Mouse (Mus musculus) midbrain, embryonic 14.5 days (tissue): ENCODE measurements at regions not wholly inside any gene's neighbourhood (a gene's known extent, or its start where the extent isn't known, plus 50 kb on each side); places are given as distances from the start of the nearest gene placed in this dataset.
A peak's percentile ranks its signal among the peaks of the same experiment; 100 is the strongest.

Source experiments
- ATAC-seq: fragments of 200-750 bp; cut with Nextera tagmentation; 2 replicates; pipeline ENCODE4 v1.8.0; 2017; ENCODE audit warnings: moderate number of reproducible peaks, moderate library complexity; ENCODE audit not compliant: low FRiP score, low TSS enrichment
- DNase-seq: peaks from one replicate; pipeline ENCODE4 v3.0.0-alpha.2; 2015
- H3K27ac ChIP-seq: fragments of 300-500 bp; sonication (generic); replicated peaks from 2 replicates; pipeline ENCODE4 v1.5.1; 2014; ENCODE audit warnings: mild to moderate bottlenecking, low read depth, low read length, moderate library complexity
- H3K27me3 ChIP-seq: fragments of 300-500 bp; sonication (generic); 2 replicates; pipeline ENCODE4 v1.6.1; 2014; ENCODE audit warnings: low read length, control low read depth, mixed read lengths; ENCODE audit not compliant: control insufficient read depth, insufficient read depth
- H3K36me3 ChIP-seq: fragments of 300-500 bp; sonication (generic); 2 replicates; pipeline ENCODE4 v1.6.1; 2014; ENCODE audit warnings: low read length, control low read depth; ENCODE audit not compliant: control insufficient read depth, insufficient read depth
- H3K4me1 ChIP-seq: fragments of 300-500 bp; sonication (generic); 2 replicates; pipeline ENCODE4 v1.6.1; 2014; ENCODE audit warnings: mild to moderate bottlenecking, antibody characterized with exemption, low read length, control low read depth; ENCODE audit not compliant: control insufficient read depth, insufficient read depth
- H3K4me2 ChIP-seq: fragments of 300-500 bp; sonication (generic); 2 replicates; pipeline ENCODE4 v1.6.1; 2014; ENCODE audit warnings: mild to moderate bottlenecking, low read length, moderate library complexity
- H3K4me3 ChIP-seq: fragments of 300-500 bp; sonication (generic); replicated peaks from 2 replicates; pipeline ENCODE4 v1.5.1; 2014; ENCODE audit warnings: low read depth, low read length
- H3K9ac ChIP-seq: fragments of 300-500 bp; sonication (generic); replicated peaks from 2 replicates; pipeline ENCODE4 v1.6.1; 2014; ENCODE audit warnings: mild to moderate bottlenecking, low read length, moderate library complexity
- H3K9me3 ChIP-seq: fragments of 300-500 bp; sonication (generic); 2 replicates; pipeline ENCODE4 v1.6.1; 2016; ENCODE audit warnings: low read length, control low read depth, mixed read lengths; ENCODE audit not compliant: control insufficient read depth
- WGBS: fragments of 180-500 bp; shearing (Covaris S2); extraction: QIAGEN DNeasy Blood & Tissue Kit; methylation state at CpG from one replicate; pipeline ENCODE4 v1.1.7; 2014; 5-methylcytosine and 5-hydroxymethylcytosine counted together

DNA sequence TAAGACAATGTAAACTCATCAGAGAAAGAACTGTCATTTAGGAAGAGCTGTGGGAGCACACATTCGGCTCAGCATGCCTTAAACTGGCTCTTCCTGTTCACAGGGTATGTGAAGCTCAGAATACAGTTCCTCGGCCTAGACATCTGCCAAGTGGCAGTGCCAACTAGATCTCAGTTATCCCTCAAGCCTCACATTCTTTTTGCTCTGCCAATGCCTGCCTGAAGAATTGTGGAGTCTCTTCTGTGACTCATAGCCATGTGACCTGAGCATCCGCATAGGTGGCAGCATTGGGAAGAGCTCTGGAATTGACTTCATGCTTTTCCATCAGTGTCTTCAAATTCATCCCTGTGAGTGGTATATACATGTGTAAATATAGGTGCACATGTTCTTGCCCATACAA lies 59.7 kb downstream of the Prlhr start:
- WGBS: 96% methylated on average over 3 of the region's 3 CpGs
- H3K4me3 ChIP-seq: no peak overlapping the region
- ATAC-seq (no peak), DNase-seq (no peak)
- H3K27me3 ChIP-seq: no peaks in the 10 kb centered on the region
- no peak overlapping the region for H3K4me2 ChIP-seq
- no peaks in the 10 kb centered on the region for H3K36me3 ChIP-seq
- H3K4me1 ChIP-seq: no peaks in the 10 kb centered on the region
- H3K9ac ChIP-seq: no peak overlapping the region
- H3K27ac ChIP-seq: no peak overlapping the region
- no peaks in the 10 kb centered on the region for H3K9me3 ChIP-seq

DNA sequence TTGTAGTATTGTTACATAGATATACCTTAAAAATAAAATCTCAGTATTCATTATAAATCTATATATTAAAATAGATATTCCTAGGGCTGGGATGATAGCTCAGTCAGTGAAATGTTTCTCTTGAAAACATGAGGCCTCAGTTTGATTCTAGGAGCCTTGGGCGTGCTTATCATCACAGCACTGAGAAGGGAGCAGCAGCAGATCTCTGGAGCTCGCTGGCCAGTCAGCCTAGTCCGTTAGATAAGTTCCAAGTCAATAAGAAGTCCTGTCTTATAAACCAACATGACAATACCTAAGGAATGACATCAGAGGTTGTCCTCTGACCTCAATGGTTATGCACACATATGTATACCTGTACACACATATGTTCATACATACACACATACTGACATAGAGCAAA lies 68.7 kb downstream of the Prlhr start:
- WGBS: 82% methylated on average over 3 of the region's 3 CpGs
- DNase-seq (no peak), ATAC-seq (no peak)
- Histone ChIP-seq H3K9ac (no peak overlapping the region), H3K4me3 (no peak overlapping the region), H3K27me3 (no peaks in the 10 kb centered on the region), H3K36me3 (no peaks in the 10 kb centered on the region), H3K4me1 (no peaks in the 10 kb centered on the region), H3K27ac (no peak overlapping the region), H3K9me3 (no peaks in the 10 kb centered on the region), H3K4me2 (no peak overlapping the region)

DNA sequence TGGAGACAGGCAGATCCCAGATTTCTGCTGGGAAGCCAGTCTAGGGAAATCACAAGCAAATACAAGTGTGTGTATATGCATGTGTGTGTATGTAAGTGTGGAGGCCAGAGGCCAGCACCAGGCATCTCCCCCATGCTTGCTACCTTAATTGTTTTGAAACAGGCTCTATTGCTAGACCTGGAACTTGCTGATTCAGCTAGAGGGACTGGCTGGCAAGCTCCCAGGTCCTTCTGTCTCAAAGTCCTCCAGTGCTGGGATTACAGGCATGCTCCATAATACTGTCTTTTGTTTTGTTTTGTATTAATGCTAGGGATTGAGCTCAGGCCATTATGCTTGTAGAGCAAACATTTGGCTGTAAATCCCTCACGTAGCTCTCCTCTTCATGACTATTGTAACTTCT lies 70.4 kb downstream of the Prlhr start:
- WGBS: 47% methylated on average over 1 of the region's 1 CpGs
- H3K27ac ChIP-seq: no peak overlapping the region
- no peak overlapping the region for H3K9ac ChIP-seq
- no peak for ATAC-seq
- no peaks in the 10 kb centered on the region for H3K36me3 ChIP-seq
- H3K27me3 ChIP-seq: no peaks in the 10 kb centered on the region
- no peaks in the 10 kb centered on the region for H3K4me1 ChIP-seq
- H3K9me3 ChIP-seq: no peaks in the 10 kb centered on the region
- no peak overlapping the region for H3K4me2 ChIP-seq
- no peak overlapping the region for H3K4me3 ChIP-seq
- DNase-seq: peak; percentile 13

GRCm38 (mm10) chr19:60396604-60397003 lies 71.5 kb downstream of the Prlhr start:
- no peaks in the 10 kb centered on the region for H3K9me3 ChIP-seq
- no peaks in the 10 kb centered on the region for H3K36me3 ChIP-seq
- H3K9ac ChIP-seq: no peak overlapping the region
- 88% methylated on average over 5 of the region's 5 CpGs for WGBS
- H3K4me1 ChIP-seq: no peaks in the 10 kb centered on the region
- DNase-seq: no peak
- H3K27me3 ChIP-seq: no peaks in the 10 kb centered on the region
- no peak overlapping the region for H3K27ac ChIP-seq
- no peak overlapping the region for H3K4me3 ChIP-seq
- ATAC-seq: no peak
- H3K4me2 ChIP-seq: no peak overlapping the region

- no peak overlapping the region for H3K4me3 ChIP-seq
- no peak overlapping the region for H3K27ac ChIP-seq
- DNase-seq (no peak), ATAC-seq (no peak)
- no peak overlapping the region for H3K4me2 ChIP-seq
- 79% methylated on average over 3 of the region's 3 CpGs for WGBS
- H3K27me3 ChIP-seq: no peaks in the 10 kb centered on the region
- no peaks in the 10 kb centered on the region for H3K9me3 ChIP-seq
- H3K4me1 ChIP-seq: no peaks in the 10 kb centered on the region
- H3K9ac ChIP-seq: no peak overlapping the region
- no peaks in the 10 kb centered on the region for H3K36me3 ChIP-seq
Observed at GRCm38 (mm10) chr19:60386563-60387241, 81.4 kb downstream of the Prlhr start.

GRCm38 (mm10) chr19:60384721-60385120 lies 83.4 kb downstream of the Prlhr start:
- Histone ChIP-seq H3K4me3 (no peak overlapping the region), H3K36me3 (no peaks in the 10 kb centered on the region), H3K9me3 (no peaks in the 10 kb centered on the region), H3K4me2 (no peak overlapping the region), H3K4me1 (no peaks in the 10 kb centered on the region), H3K9ac (no peak overlapping the region), H3K27ac (no peak overlapping the region), H3K27me3 (no peaks in the 10 kb centered on the region)
- ATAC-seq (no peak), DNase-seq (no peak)
- 74% methylated on average over 5 of the region's 5 CpGs for WGBS

GRCm38 (mm10) chr19:60382661-60383060 lies 85.4 kb downstream of the Prlhr start:
- Histone ChIP-seq H3K27ac (no peak overlapping the region), H3K27me3 (no peaks in the 10 kb centered on the region)

DNA sequence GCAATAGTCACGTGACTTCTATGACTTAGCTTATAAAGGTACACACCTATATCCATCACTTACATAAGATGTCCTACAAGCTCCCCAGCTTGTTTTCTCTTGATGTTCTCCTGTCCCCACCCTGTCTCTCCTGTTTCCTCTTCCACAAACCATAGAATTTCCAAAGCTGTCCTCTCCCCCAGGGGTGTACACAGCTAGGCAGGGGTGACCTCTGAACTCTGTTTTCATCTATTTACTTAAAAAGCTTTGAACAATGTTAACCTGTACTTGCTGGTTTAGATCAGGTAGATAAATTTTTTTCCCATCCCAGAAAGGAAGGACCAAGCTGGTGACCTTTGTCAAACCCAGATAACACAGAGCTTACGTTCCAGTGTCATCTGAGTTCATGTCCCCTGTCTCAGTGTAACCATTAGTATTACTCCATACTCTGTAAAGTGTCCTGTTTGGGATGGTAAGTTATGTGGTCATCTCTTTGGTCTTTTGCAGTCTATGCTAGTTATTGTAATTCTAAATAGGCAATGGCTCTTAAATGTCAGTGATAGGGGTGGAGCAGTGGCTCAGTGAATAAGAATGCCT lies 89.0 kb downstream of the Prlhr start:
- Histone ChIP-seq H3K27ac (no peak overlapping the region), H3K4me2 (no peak overlapping the region), H3K4me1 (no peaks in the 10 kb centered on the region), H3K9me3 (no peaks in the 10 kb centered on the region), H3K4me3 (no peak overlapping the region), H3K27me3 (no peaks in the 10 kb centered on the region), H3K9ac (no peak overlapping the region), H3K36me3 (no peaks in the 10 kb centered on the region)
- ATAC-seq (no peak), DNase-seq (no peak)
- WGBS: 87% methylated on average over 2 of the region's 2 CpGs

More at GRCm38 (mm10) chr19:60382661-60383060, 85.4 kb downstream of the Prlhr start:
- Histone ChIP-seq H3K4me2 (no peak overlapping the region), H3K9ac (no peak overlapping the region), H3K4me3 (no peak overlapping the region), H3K36me3 (no peaks in the 10 kb centered on the region), H3K9me3 (no peaks in the 10 kb centered on the region), H3K4me1 (no peaks in the 10 kb centered on the region)
- DNase-seq (no peak), ATAC-seq (no peak)

DNA sequence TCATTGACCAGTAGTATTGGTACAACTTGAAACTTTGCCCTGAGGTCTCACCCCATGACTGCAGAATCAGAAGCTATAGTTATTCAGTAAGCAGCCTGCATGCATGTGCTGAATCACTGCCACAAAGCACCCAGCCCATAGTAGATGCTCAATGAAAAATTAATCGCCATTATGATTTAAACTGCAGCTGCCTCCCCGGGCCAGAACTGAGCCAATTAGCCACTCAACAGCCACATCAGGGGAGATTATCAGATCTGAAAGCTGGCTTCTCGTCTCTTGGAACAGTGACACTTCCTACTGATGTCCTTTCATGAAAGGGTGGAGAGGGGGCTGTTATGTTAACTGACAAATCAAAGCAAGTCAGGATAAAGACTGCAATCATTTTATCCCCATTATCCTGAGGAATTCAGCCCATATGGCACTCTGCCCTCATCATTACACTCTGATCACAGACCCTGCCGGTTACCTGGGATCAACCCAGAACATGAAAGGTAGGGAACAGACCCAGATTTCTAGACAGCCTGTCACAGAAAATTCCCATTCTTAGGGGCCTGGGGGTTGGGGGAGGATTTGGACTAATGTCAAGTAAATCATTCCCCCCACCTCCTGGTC lies 104.0 kb downstream of the Prlhr start:
- Histone ChIP-seq H3K4me3 (no peak overlapping the region), H3K4me2 (no peak overlapping the region), H3K9me3 (no peaks in the 10 kb centered on the region), H3K4me1 (0 out of 2 replicates have a peak, but pooled peaks cover 6% of the 10 kb centered on the region), H3K36me3 (no peaks in the 10 kb centered on the region), H3K9ac (no peak overlapping the region), H3K27me3 (no peaks in the 10 kb centered on the region), H3K27ac (no peak overlapping the region)
- WGBS: 22% methylated on average over 4 of the region's 4 CpGs
- ATAC-seq (no peak; the same call in 1 of the 2 replicates), DNase-seq (peak; percentile 46)
